Mouse (Mus musculus) hindbrain, embryonic 11.5 days (tissue): ENCODE data around the gene Sumo2. TPM values are rescaled to one million over a fixed set of nuclear protein-coding genes. Genes with fewer than 3 reads are reported as not detected.
A peak's percentile ranks its signal among the peaks of the same experiment; 100 is the strongest.

Source experiments
- ATAC-seq: fragments of 200-750 bp; cut with Nextera tagmentation; 2 replicates; pipeline ENCODE4 v1.8.0; 2017; ENCODE audit warnings: mild to moderate bottlenecking, moderate TSS enrichment, moderate library complexity; ENCODE audit not compliant: low FRiP score
- DNase-seq: peaks from one replicate; pipeline ENCODE4 v3.0.0-alpha.2; 2015; ENCODE audit warnings: low spot score
- H3K27ac ChIP-seq: fragments of 300-500 bp; sonication (generic); 2 replicates; pipeline ENCODE4 v1.5.1; 2014; ENCODE audit warnings: mild to moderate bottlenecking, low read depth, low read length
- H3K27me3 ChIP-seq: fragments of 300-500 bp; sonication (generic); 2 replicates; pipeline ENCODE4 v1.6.1; 2014; ENCODE audit warnings: mild to moderate bottlenecking, low read length, moderate library complexity, mixed read lengths; ENCODE audit not compliant: control insufficient read depth, insufficient read depth
- H3K36me3 ChIP-seq: fragments of 300-500 bp; sonication (generic); 2 replicates; pipeline ENCODE4 v1.6.1; 2014; ENCODE audit warnings: mild to moderate bottlenecking, low read length, moderate library complexity, mixed read lengths; ENCODE audit not compliant: control insufficient read depth, insufficient read depth
- H3K4me1 ChIP-seq: fragments of 300-500 bp; sonication (generic); replicated peaks from 2 replicates; pipeline ENCODE4 v1.6.1; 2014; ENCODE audit warnings: low read length, mixed read lengths; ENCODE audit not compliant: control insufficient read depth, insufficient read depth
- H3K4me2 ChIP-seq: fragments of 300-500 bp; sonication (generic); replicated peaks from 2 replicates; pipeline ENCODE4 v1.6.1; 2014; ENCODE audit warnings: mild to moderate bottlenecking, low read depth, low read length
- H3K4me3 ChIP-seq: fragments of 300-500 bp; sonication (generic); 2 replicates; pipeline ENCODE4 v1.5.1; 2014; ENCODE audit warnings: low read depth, low read length
- H3K9ac ChIP-seq: fragments of 300-500 bp; sonication (generic); 2 replicates; pipeline ENCODE4 v1.6.1; 2014; ENCODE audit warnings: low read depth, low read length
- H3K9me3 ChIP-seq: fragments of 300-500 bp; sonication (generic); 2 replicates; pipeline ENCODE4 v1.6.1; 2016; ENCODE audit warnings: low read length; ENCODE audit not compliant: control insufficient read depth
- WGBS: fragments of 180-500 bp; shearing (Covaris S2); extraction: QIAGEN DNeasy Blood & Tissue Kit; methylation state at CpG from one replicate; pipeline ENCODE4 v1.1.7; 2014; 5-methylcytosine and 5-hydroxymethylcytosine counted together
- polyA plus RNA-seq: library from polyadenylated mRNA; unstranded; fragments of >200 nt; fragmentation: Nextera tagmentation; extraction: Ambion mirVana; gene quantifications from 2 replicates; pipeline ENCODE4 v1.2.1, GENCODE M21; 2014

Gene Sumo2
- 1,523 and 1,527 TPM in 2 replicates for polyA plus RNA-seq

DNA sequence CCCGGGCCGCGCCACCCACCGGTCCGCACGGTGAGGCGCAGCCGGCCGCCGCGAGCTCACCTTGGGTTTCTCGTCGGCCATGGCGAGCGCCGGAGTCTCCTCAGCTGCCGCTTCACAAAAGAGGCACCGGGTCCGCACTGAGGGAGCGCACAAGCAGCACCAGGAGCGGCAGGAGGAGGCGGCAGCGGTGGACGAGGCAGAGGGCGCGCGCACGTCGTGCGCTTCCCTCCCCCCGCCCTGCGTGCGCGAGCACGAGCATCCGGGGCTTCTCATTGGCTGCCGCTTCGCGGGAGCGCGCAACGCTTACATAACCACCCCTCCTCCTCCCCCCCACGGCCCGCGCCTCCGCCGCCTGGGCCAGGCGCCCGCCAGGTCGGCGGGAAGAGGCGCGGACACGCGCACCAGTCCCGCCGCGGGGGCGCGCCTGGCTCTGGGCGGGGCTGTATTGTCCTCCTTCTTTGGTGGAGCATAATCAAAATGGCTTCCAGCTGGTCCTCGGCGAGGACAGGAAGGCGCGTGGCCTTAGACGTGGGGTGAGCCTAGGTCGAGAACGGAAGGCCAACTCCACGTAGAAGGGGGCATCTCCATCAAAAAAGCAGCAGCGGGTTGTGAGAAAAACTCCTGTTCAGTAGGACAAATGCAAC is at the start of gene Sumo2:
Gene Sumo2, minus strand, starts transcription at position 239 of the 644 bp plus-strand sequence.
- ATAC-seq (peak; percentile 95), DNase-seq (peak; percentile 100)
- peak within 1 kb of the TSS; percentile 70 for H3K4me2 ChIP-seq
- H3K27ac ChIP-seq, result peak within 1 kb of the TSS; percentile 100
- H3K36me3 ChIP-seq, result peaks cover 10% of the 10 kb centered on the region
- no peaks in the 10 kb centered on the region for H3K4me1 ChIP-seq
- peak within 1 kb of the TSS; percentile 94 for H3K4me3 ChIP-seq
- H3K9ac ChIP-seq, result peak within 1 kb of the TSS; percentile 97
- no peaks in the 10 kb centered on the region for H3K27me3 ChIP-seq
- H3K9me3 ChIP-seq, result no peaks in the 10 kb centered on the region
- 2% methylated on average over 44 of the region's 70 CpGs for WGBS

DNA sequence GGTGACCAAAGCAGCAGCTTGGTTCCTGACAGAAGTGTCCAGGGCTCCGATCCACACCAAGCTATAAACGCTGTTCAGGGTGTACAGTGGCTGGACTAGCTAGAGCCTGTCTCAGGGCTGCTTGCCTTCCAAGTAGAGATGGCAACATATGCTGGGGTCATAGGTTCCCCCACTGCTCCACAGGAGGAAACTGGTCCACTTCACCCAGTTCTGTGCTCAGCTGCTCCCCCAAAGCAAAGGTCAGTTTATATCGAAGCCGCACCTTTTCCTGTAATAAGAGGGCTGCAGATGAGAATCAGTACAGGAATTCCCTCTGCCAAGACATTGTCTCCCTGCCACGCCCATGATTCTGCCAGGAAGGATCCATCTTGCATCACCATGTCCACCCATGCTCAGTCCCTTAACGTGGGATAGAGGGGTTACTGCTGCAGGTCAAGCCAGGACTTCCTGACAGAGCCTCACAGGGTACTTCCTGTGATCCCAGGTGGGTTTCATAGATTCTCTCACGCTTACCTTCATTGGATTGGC is 49.6 kb upstream of the Sumo2 start:
- Histone ChIP-seq H3K9ac (no peak overlapping the region), H3K27me3 (no peaks in the 10 kb centered on the region), H3K4me2 (no peak overlapping the region), H3K4me3 (no peak overlapping the region), H3K4me1 (no peaks in the 10 kb centered on the region), H3K27ac (no peak overlapping the region), H3K9me3 (no peaks in the 10 kb centered on the region), H3K36me3 (peaks cover 36% of the 10 kb centered on the region)
- ATAC-seq (no peak), DNase-seq (no peak)
- WGBS, result 90% methylated on average over 7 of the region's 7 CpGs

DNA sequence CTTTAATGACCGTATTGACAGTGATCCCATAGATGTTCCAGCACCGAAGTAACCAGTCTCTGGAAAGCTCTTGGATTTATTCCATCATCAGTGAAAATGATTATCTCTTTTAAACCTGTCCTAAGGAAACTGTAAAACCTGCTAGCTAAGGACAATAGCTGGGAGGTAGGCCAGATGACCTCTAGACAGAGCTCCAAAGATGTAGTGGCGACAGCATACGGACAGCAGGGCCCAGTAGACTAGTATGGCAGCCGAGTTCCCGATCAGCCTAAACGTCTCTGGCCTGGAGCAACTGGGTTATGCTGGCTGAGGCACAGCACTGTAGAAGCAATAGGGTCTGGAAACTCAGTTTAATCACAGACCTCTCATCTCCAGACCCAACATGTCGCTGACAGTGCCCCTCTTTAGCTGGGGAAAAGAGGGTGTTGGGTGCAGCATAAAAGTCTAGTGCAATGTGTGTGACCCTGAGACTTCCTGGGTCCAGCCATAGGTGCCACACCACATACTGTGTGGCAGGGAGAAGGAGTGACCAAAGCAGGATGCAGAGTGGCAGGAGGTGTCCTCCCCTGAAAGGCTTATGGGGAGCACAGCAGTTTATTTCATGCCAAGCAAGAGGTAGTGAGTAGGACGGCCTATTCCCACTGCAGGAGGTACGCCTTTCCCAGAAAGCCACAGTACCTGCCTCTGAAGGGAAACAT is 48.4 kb upstream of the Sumo2 start:
- H3K4me1 ChIP-seq, result no peaks in the 10 kb centered on the region
- H3K4me3 ChIP-seq, result no peak overlapping the region
- WGBS, result 90% methylated on average over 10 of the region's 10 CpGs
- DNase-seq (no peak), ATAC-seq (no peak)
- peaks cover 35% of the 10 kb centered on the region for H3K36me3 ChIP-seq
- H3K9ac ChIP-seq, result no peak overlapping the region
- H3K9me3 ChIP-seq, result no peaks in the 10 kb centered on the region
- H3K4me2 ChIP-seq, result no peak overlapping the region
- H3K27ac ChIP-seq, result no peak overlapping the region
- H3K27me3 ChIP-seq, result no peaks in the 10 kb centered on the region

DNA sequence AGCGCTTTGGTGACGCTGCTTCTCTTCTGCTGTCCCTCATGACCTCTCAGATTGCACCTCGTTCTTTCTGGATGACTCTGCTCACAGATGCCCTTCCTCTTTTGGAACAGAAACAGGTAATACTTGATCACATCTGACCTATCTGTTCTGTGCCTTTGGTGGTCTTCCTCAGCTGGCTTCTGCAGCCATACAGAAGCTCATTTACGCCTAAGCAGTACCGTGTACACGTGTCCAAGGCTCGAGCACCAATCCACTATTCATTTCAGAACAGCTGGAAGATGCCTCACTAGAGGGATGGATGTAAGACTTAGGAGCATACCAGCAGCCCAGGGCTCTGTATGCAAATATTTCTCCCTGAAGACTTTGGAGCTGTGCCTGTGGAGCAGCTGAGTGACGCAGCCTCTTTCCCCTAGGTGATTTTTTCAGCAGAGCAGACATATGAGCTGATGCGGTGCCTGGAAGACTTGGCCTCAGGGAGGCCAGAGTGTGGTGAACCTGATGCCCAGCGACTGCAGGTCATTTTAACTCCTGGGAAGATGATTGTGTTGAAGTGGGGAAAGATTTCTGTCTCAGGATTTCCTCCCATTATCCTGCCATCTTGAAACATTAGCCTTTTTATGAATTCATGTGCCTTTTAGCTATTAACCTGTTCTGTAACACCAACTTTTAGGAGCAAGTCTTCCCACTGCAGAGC is 47.0 kb upstream of the Sumo2 start:
- ATAC-seq, result no peak
- H3K36me3 ChIP-seq, result peaks cover 31% of the 10 kb centered on the region

DNA sequence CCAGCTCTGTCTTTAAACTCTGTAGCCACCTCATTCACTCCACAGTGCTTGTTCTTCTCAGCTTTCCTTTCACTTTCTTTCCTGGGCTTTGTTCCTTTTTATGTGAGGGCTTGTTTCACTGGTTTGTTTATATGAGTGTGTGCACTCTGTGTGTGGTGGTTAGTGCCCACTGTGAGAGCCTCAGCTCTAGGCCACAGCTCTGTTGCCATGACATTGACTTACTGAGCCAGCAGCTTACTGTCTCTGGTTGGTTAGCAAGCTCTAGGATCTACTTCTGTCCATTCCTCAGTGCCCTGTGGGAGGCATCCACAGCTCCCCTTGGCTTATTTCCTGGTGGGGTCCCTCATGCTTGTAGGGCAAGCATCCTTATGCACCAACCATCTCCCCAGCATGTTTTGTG is 43.0 kb upstream of the Sumo2 start:
- Histone ChIP-seq H3K27ac (no peak overlapping the region), H3K9me3 (no peaks in the 10 kb centered on the region), H3K4me2 (no peak overlapping the region), H3K4me1 (no peaks in the 10 kb centered on the region), H3K4me3 (no peak overlapping the region), H3K36me3 (peaks cover 15% of the 10 kb centered on the region), H3K27me3 (no peaks in the 10 kb centered on the region), H3K9ac (no peak overlapping the region)
- DNase-seq, result no peak
- ATAC-seq, result no peak

More for the DNA sequence above, 47.0 kb upstream of the Sumo2 start:
- DNase-seq, result no peak
- no peak overlapping the region for H3K4me3 ChIP-seq
- no peaks in the 10 kb centered on the region for H3K4me1 ChIP-seq
- no peaks in the 10 kb centered on the region for H3K27me3 ChIP-seq
- H3K4me2 ChIP-seq, result no peak overlapping the region
- H3K9ac ChIP-seq, result no peak overlapping the region
- H3K27ac ChIP-seq, result no peak overlapping the region
- H3K9me3 ChIP-seq, result no peaks in the 10 kb centered on the region
- WGBS, result 88% methylated on average over 10 of the region's 10 CpGs

DNA sequence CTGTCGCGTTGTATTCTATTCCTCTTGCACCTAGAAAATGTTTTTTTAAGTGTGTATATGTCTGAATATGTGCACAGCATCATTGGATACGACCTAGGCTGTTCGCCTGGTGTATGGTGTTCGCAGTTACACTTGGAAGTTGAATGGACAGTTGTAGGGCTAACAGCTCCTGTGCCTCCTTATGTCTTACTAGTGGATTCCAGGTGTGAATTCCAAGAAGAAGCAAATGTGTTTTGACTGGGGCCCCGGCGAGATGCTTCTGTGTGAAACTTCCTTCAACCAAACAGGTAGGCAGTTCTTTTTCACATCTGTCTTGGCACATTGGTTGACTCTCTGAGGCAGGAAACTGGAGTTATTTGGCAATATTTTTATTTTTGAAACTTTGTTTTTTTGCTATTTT is 28.9 kb upstream of the Sumo2 start:
- H3K27ac ChIP-seq, result no peak overlapping the region

DNA sequence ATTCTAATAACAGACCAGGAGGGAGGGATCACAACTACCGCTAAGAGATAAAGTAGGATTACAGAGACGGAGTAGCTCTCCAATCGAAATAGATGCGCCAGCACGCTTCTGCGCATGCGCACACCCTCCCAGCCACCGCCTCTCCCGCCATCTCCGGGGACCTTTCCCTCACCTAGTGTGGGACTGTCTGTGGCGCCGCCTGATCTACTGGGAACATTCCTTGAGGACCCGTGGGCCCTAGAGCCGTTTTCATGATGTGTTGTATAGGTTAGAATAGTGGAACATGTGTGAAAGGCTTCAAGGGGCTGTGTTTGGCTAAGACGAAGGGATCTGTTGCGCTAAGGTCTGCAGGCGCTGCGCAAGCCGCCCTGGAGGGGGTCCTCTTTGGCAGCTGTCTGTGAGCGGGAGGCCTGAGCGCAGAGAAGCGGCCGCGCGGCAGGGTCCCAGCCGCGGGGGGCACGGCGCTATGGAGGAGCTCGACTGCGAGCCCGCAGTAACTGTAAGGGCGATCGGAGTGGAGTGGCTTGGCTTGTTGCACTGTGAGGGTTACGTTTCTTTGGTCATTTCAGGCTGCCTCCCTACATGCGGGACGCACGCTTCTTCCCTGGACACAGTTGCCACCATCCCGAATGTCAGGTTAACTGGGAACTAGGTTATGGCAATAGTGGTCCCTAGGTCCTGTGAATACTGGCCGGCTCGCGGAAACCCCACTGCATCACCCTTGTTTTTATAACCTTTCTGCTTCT is 28.2 kb upstream of the Sumo2 start, which contains the start of gene Nup85:
Gene Nup85, plus strand, starts transcription at position 371 of the 746 bp plus-strand sequence.
- Histone ChIP-seq H3K4me3 (peak within 1 kb of the TSS; percentile 79), H3K36me3 (no peaks in the 10 kb centered on the region), H3K4me2 (peak within 1 kb of the TSS; percentile 67), H3K27me3 (no peaks in the 10 kb centered on the region), H3K9ac (peak within 1 kb of the TSS; percentile 80), H3K9me3 (no peaks in the 10 kb centered on the region), H3K4me1 (peaks cover 2% of the 10 kb centered on the region; the same call in 1 of the 2 replicates), H3K27ac (peak within 1 kb of the TSS; percentile 32; the same call in 1 of the 2 replicates)
- peak; percentile 99 for DNase-seq
- peak; percentile 85 for ATAC-seq
- WGBS, result under 1% methylated on average over 42 of the region's 42 CpGs

More for the DNA sequence above, 28.9 kb upstream of the Sumo2 start:
- Histone ChIP-seq H3K9ac (peak overlapping the region; percentile 80), H3K4me2 (peak overlapping the region; percentile 67), H3K4me3 (peak overlapping the region; percentile 79), H3K4me1 (peaks cover 2% of the 10 kb centered on the region; the same call in 1 of the 2 replicates), H3K36me3 (0 out of 2 replicates have a peak, but pooled peaks cover 2% of the 10 kb centered on the region), H3K9me3 (no peaks in the 10 kb centered on the region), H3K27me3 (no peaks in the 10 kb centered on the region)
- WGBS, result 30% methylated on average over 7 of the region's 7 CpGs
- ATAC-seq (no peak), DNase-seq (no peak)

DNA sequence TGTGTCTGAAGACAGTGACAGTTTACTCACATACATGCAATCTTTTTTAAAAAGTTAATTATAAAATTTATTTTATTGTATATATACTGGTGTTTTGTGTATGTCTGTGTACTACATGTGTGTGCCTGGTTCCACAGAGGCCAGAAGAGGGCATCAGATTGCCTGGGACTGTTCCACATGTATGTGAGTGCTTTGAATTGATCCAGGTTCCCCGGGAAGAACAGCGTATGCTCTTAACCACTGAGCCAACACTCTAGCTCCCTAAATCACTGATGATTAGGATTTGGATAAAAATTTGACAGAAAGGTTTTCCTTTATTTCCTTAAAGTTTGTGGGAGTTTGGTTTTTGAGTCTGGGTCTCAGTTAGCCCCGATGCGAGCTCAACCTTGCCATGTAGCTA is 27.3 kb upstream of the Sumo2 start:
- Histone ChIP-seq H3K36me3 (no peaks in the 10 kb centered on the region), H3K27ac (no peak overlapping the region), H3K27me3 (no peaks in the 10 kb centered on the region), H3K4me3 (peak overlapping the region; percentile 79), H3K4me2 (peak overlapping the region; percentile 67), H3K9ac (0 out of 2 replicates have a peak overlapping the region, but pooled peaks have one; percentile 21), H3K4me1 (peaks cover 2% of the 10 kb centered on the region; the same call in 1 of the 2 replicates), H3K9me3 (no peaks in the 10 kb centered on the region)
- DNase-seq, result peak; percentile 23
- 45% methylated on average over 4 of the region's 4 CpGs for WGBS
- ATAC-seq, result no peak
